Mouse (Mus musculus) cortical plate, adult 2 months (tissue): ENCODE measurements around the gene Btn2a2.

ENCODE experiments used
- CTCF ChIP-seq: fragments of 200-500 bp; IDR thresholded peaks from 2 replicates; pipeline ENCODE4 v1.5.1; 2011; ENCODE audit warnings: mild to moderate bottlenecking, control low read depth, low read length; ENCODE audit not compliant: insufficient read depth; ENCODE audit errors: extremely low read depth
- POLR2A ChIP-seq: fragments of 200-500 bp; IDR thresholded peaks from 2 replicates; pipeline ENCODE4 v1.6.1; 2011; ENCODE audit warnings: mild to moderate bottlenecking, low read length, control low read depth; ENCODE audit not compliant: insufficient read depth; ENCODE audit errors: extremely low read depth

GRCm38 (mm10) chr13:23439901-23440300 is 48.8 kb downstream of the Btn2a2 start:
- TF ChIP-seq CTCF (no peak), POLR2A (no peak)
